Mouse (Mus musculus): Measurements from ENCODE around the gene Capns2. TPM values are rescaled to one million over a fixed set of nuclear protein-coding genes. Genes with fewer than 3 reads are reported as not detected.

Capns2 gene
- polyA plus RNA-seq, 1 experiment from 2014 or later, result 0.31 TPM

DNA sequence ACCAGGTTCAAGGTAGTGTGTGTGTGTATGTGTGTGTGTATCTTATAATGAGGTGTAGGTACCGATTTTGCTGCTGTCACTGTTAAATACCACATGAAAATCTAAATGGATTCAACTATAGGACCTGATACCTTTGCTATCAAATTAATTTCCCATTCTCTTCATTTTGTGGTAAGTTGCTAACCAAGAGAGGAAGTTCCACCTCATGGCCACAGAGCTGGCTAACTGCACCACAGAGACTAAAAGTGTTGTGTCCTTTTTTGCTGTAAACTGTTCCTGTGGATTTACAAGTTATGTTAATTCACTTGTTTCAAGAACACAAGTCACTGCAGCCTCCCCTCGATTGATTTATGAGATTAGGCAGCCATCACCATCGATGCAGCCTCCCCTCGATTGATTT is 3.4 kb upstream of the Capns2 start:
- H3K9ac ChIP-seq (ENCODE audit: low read length), result no peak overlapping the region
- DNase-seq (ENCODE audit: low spot score) (no peak), ATAC-seq (ENCODE audit: insufficient read depth, low FRiP score, low TSS enrichment) (no peak)
- H3K4me2 ChIP-seq (ENCODE audit: low read depth), result no peak overlapping the region
- no peaks in the 10 kb centered on the region for H3K27me3 ChIP-seq (ENCODE audit: control insufficient read depth, insufficient read depth, low read length)
- 77% methylated on average over 4 of the region's 4 CpGs for WGBS
- no peak overlapping the region for H3K4me3 ChIP-seq (ENCODE audit: low read depth, low read length)
- H3K9me3 ChIP-seq (ENCODE audit: control insufficient read depth, low read length), result no peaks in the 10 kb centered on the region
- H3K36me3 ChIP-seq (ENCODE audit: control insufficient read depth, insufficient read depth, low read length), result no peaks in the 10 kb centered on the region
- H3K4me1 ChIP-seq (ENCODE audit: control insufficient read depth, insufficient read depth, low read length), result no peaks in the 10 kb centered on the region
- H3K27ac ChIP-seq (ENCODE audit: low read depth, low read length), result no peak overlapping the region

DNA sequence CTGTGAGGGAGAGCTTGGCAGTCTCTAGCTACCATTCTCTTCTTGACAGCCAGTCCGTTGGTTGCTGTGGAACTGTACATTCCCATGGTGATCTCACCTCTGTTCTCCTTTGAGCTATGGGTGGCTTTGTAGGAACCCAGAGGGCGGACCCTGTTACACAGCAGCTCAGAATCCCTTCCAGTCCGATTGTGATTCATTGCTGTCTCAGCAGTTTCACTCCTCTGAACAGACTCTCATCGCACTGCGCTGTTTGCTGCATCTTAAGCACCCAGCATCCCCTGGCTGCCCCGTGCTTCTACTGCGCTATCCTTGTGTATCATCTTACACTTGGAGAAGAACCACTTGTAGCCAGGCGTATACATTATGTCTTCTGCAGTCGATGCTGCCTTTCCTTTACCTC is 1.6 kb upstream of the Capns2 start:
- no peaks in the 10 kb centered on the region for H3K9me3 ChIP-seq (ENCODE audit: control insufficient read depth, low read length)
- ATAC-seq (ENCODE audit: insufficient read depth, low FRiP score, low TSS enrichment) (no peak), DNase-seq (ENCODE audit: low spot score) (no peak)
- no peak overlapping the region for H3K27ac ChIP-seq (ENCODE audit: low read depth, low read length)
- no peaks in the 10 kb centered on the region for H3K36me3 ChIP-seq (ENCODE audit: control insufficient read depth, insufficient read depth, low read length)
- no peak overlapping the region for H3K4me3 ChIP-seq (ENCODE audit: low read depth, low read length)
- no peak overlapping the region for H3K4me2 ChIP-seq (ENCODE audit: low read depth)
- WGBS, result 85% methylated on average over 9 of the region's 9 CpGs
- H3K4me1 ChIP-seq (ENCODE audit: control insufficient read depth, insufficient read depth, low read length), result no peaks in the 10 kb centered on the region
- H3K27me3 ChIP-seq (ENCODE audit: control insufficient read depth, insufficient read depth, low read length), result no peaks in the 10 kb centered on the region
- H3K9ac ChIP-seq (ENCODE audit: low read length), result no peak overlapping the region

DNA sequence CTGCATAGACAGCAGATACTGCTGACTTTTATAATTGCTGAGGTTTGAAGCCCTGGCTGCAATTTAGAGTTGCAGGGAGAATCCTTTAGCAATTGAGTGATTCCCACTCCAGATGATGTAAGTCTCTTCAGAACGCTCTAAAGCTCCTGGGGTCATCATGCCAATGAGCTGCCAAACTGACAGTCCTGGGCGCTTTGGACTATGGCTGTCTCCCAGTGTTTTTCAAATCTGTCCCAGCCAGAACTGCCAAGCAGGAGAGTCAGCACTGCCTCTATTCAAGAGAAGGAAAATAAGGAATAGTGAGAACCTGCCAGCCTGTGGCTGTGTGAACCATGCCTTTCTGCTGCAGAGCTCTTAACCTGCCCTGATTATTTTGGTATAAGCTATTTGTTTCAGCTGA is 1.8 kb downstream of the Capns2 start:
- Histone ChIP-seq H3K9me3 (ENCODE audit: control insufficient read depth, low read length) (no peaks in the 10 kb centered on the region), H3K4me1 (ENCODE audit: control insufficient read depth, insufficient read depth, low read length) (no peaks in the 10 kb centered on the region), H3K27ac (ENCODE audit: low read depth, low read length) (no peak overlapping the region), H3K4me3 (ENCODE audit: low read depth, low read length) (no peak overlapping the region), H3K4me2 (ENCODE audit: low read depth) (no peak overlapping the region), H3K36me3 (ENCODE audit: control insufficient read depth, insufficient read depth, low read length) (no peaks in the 10 kb centered on the region), H3K27me3 (ENCODE audit: control insufficient read depth, insufficient read depth, low read length) (no peaks in the 10 kb centered on the region), H3K9ac (ENCODE audit: low read length) (no peak overlapping the region)
- 82% methylated on average over 2 of the region's 2 CpGs for WGBS
- no peak for ATAC-seq (ENCODE audit: insufficient read depth, low FRiP score, low TSS enrichment)
- no peak for DNase-seq (ENCODE audit: low spot score)

DNA sequence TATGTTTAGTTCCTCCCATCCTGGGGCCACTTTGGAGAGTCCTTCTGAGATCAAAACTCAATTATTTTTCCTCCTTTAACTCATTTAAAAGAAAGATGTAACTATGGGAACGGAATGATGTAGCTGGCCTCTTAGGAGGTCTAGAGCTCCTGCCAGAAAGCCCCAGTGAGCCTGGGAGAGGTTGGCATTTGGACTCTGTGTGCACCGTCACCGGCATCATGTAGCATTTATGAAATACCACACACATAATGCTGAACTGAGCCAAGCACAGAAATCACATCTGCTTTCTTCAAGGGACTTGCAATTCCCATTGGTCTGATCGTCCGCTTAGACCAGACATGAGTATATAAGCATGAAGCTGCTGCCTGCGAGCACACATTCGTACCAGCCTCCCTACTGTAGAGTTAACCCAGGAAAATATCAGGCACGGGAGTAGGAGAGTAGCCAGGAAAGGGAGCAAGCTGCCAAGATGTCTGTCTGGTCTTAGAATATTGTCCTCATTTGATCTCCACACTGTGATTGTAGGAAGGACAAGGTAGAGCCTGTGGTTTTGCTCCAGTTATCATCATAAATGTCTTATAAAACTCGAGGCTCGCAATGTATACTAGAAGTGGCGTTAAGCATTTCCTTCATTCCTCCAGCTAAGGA is 2.4 kb downstream of the Capns2 start:
- ATAC-seq (ENCODE audit: insufficient read depth, low FRiP score, low TSS enrichment) (no peak), DNase-seq (ENCODE audit: low spot score) (no peak)
- H3K4me2 ChIP-seq (ENCODE audit: low read depth), result no peak overlapping the region
- H3K4me1 ChIP-seq (ENCODE audit: control insufficient read depth, insufficient read depth, low read length), result no peaks in the 10 kb centered on the region
- no peaks in the 10 kb centered on the region for H3K27me3 ChIP-seq (ENCODE audit: control insufficient read depth, insufficient read depth, low read length)
- WGBS, result 89% methylated on average over 11 of the region's 11 CpGs
- no peaks in the 10 kb centered on the region for H3K36me3 ChIP-seq (ENCODE audit: control insufficient read depth, insufficient read depth, low read length)
- no peak overlapping the region for H3K27ac ChIP-seq (ENCODE audit: low read depth, low read length)
- H3K9me3 ChIP-seq (ENCODE audit: control insufficient read depth, low read length), result no peaks in the 10 kb centered on the region
- H3K9ac ChIP-seq (ENCODE audit: low read length), result no peak overlapping the region
- H3K4me3 ChIP-seq (ENCODE audit: low read depth, low read length), result no peak overlapping the region

DNA sequence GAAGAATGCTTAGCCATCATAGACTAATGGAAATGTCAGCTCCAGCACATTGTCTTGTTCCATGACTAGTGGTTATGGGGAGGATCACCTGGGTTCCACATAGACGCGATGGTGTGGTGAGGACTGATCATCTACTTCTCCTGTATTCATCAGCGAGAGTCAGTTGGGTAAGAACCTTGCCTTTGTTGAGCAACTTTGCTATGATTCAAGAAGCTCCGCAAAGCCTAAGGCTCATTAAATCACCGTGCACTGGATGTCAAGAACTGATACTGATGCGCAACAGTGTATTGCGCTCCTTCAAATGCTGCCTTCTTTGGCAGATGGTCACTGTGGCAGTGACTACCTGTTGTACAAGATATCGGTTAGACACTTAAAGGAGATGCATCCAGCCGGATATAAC is 5.3 kb downstream of the Capns2 start:
- DNase-seq (ENCODE audit: low spot score), result no peak
- Histone ChIP-seq H3K4me2 (ENCODE audit: low read depth) (no peak overlapping the region), H3K4me3 (ENCODE audit: low read depth, low read length) (no peak overlapping the region), H3K4me1 (ENCODE audit: control insufficient read depth, insufficient read depth, low read length) (no peaks in the 10 kb centered on the region), H3K9me3 (ENCODE audit: control insufficient read depth, low read length) (no peaks in the 10 kb centered on the region), H3K9ac (ENCODE audit: low read length) (no peak overlapping the region), H3K27me3 (ENCODE audit: control insufficient read depth, insufficient read depth, low read length) (no peaks in the 10 kb centered on the region), H3K27ac (ENCODE audit: low read depth, low read length) (no peak overlapping the region), H3K36me3 (ENCODE audit: control insufficient read depth, insufficient read depth, low read length) (no peaks in the 10 kb centered on the region)
- WGBS, result 96% methylated on average over 9 of the region's 9 CpGs
- ATAC-seq (ENCODE audit: insufficient read depth, low FRiP score, low TSS enrichment), result no peak

DNA sequence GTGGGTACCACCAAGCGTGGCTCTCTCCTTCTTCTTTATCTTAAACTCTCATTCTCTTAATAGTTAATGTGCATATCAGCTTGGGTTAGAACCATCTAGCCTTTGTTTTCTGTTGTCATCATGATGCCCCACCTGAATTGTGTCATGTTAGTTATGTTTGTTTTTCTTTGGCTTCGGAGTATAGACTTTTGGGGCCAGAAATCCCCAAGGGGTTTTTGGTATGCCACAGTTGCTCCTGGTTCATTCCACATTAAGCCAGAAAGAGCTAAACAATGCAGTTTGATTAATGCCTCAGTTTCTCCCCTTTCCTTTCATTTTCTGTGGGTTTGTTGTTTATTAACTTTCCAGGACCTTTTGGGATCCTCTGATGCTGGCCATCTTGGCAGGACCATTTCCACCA is 7.2 kb downstream of the Capns2 start:
- no peak for ATAC-seq (ENCODE audit: insufficient read depth, low FRiP score, low TSS enrichment)
- no peak overlapping the region for H3K9ac ChIP-seq (ENCODE audit: low read length)

DNA sequence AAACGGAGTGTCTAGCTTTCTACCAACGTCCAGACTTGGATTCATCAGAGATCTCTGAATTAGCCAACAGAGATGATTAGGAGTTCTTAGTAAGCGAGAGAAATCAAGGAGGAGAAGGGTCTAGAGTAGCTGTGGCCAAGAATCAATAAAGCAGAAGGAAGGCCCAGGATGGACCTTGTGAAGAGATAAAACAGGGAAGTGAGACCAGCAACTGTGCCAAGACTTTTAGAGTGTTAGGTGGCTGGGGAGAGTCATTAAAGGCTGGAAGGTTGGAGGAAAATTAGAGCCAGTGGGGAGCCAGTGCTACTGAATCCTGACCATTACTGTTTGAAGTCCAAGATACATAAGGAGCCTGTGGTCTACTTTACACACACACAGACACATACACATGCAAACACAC is 10.3 kb downstream of the Capns2 start:
- no peak for DNase-seq (ENCODE audit: low spot score)
- Histone ChIP-seq H3K36me3 (ENCODE audit: control insufficient read depth, insufficient read depth, low read length) (no peaks in the 10 kb centered on the region), H3K9ac (ENCODE audit: low read length) (no peak overlapping the region), H3K4me3 (ENCODE audit: low read depth, low read length) (no peak overlapping the region), H3K9me3 (ENCODE audit: control insufficient read depth, low read length) (no peaks in the 10 kb centered on the region), H3K4me1 (ENCODE audit: control insufficient read depth, insufficient read depth, low read length) (no peaks in the 10 kb centered on the region), H3K27me3 (ENCODE audit: control insufficient read depth, insufficient read depth, low read length) (no peaks in the 10 kb centered on the region), H3K27ac (ENCODE audit: low read depth, low read length) (no peak overlapping the region), H3K4me2 (ENCODE audit: low read depth) (no peak overlapping the region)
- no peak for ATAC-seq (ENCODE audit: insufficient read depth, low FRiP score, low TSS enrichment)
- 88% methylated on average over 3 of the region's 3 CpGs for WGBS

More for the DNA sequence above, 7.2 kb downstream of the Capns2 start:
- Histone ChIP-seq H3K4me3 (ENCODE audit: low read depth, low read length) (no peak overlapping the region), H3K4me2 (ENCODE audit: low read depth) (no peak overlapping the region), H3K27ac (ENCODE audit: low read depth, low read length) (no peak overlapping the region), H3K36me3 (ENCODE audit: control insufficient read depth, insufficient read depth, low read length) (no peaks in the 10 kb centered on the region), H3K9me3 (ENCODE audit: control insufficient read depth, low read length) (no peaks in the 10 kb centered on the region), H3K27me3 (ENCODE audit: control insufficient read depth, insufficient read depth, low read length) (no peaks in the 10 kb centered on the region), H3K4me1 (ENCODE audit: control insufficient read depth, insufficient read depth, low read length) (no peaks in the 10 kb centered on the region)
- no peak for DNase-seq (ENCODE audit: low spot score)
- WGBS, result 85% methylated on average over 2 of the region's 2 CpGs

DNA sequence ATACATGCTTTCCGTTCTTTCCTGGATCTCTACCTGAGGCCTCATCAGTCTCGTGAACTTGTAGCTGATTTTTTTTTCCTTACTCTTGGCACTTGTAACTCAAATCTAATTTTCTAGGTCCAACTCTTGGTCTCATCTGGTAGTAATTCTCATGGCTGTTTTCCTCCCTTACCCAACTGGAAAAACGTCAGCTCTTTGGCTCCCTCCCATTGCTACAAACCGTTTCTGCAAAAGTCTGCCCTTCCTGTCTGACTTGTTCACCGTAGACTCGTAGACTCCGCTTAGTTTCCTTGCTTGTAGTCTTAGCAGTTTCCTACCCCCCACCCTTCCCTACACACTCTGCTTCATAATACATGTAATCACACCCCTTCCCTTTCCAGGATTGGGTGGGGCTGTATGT is 12.2 kb downstream of the Capns2 start:
- WGBS, result 89% methylated on average over 7 of the region's 7 CpGs
- DNase-seq (ENCODE audit: low spot score), result no peak
- H3K4me3 ChIP-seq (ENCODE audit: low read depth, low read length), result no peak overlapping the region
- H3K9ac ChIP-seq (ENCODE audit: low read length), result no peak overlapping the region
- H3K4me2 ChIP-seq (ENCODE audit: low read depth), result no peak overlapping the region
- H3K27ac ChIP-seq (ENCODE audit: low read depth, low read length), result no peak overlapping the region
- H3K27me3 ChIP-seq (ENCODE audit: control insufficient read depth, insufficient read depth, low read length), result no peaks in the 10 kb centered on the region
- no peaks in the 10 kb centered on the region for H3K9me3 ChIP-seq (ENCODE audit: control insufficient read depth, low read length)
- H3K4me1 ChIP-seq (ENCODE audit: control insufficient read depth, insufficient read depth, low read length), result no peaks in the 10 kb centered on the region
- no peaks in the 10 kb centered on the region for H3K36me3 ChIP-seq (ENCODE audit: control insufficient read depth, insufficient read depth, low read length)
- no peak for ATAC-seq (ENCODE audit: insufficient read depth, low FRiP score, low TSS enrichment)

DNA sequence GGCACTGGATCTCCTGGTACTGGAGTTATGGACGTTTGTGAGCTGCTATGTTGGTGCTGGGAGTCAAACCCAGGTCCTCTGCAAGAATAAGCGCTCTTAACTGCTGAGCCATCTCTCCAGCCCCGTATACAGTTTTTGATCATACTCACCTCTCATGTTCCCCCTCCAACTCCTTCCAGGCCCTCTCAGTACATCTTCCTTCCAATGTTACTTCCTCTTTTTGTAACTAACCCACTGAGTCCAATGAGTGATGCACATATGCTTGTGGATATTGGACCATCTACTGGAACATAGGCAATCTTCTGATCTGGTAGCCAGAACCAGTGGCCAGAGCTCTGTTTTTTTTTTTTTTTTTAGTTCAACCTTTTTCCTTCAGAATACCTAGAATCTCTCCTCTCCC is 14.9 kb downstream of the Capns2 start:
- Histone ChIP-seq H3K9ac (ENCODE audit: low read length) (no peak overlapping the region), H3K27me3 (ENCODE audit: control insufficient read depth, insufficient read depth, low read length) (no peaks in the 10 kb centered on the region), H3K27ac (ENCODE audit: low read depth, low read length) (no peak overlapping the region), H3K4me3 (ENCODE audit: low read depth, low read length) (no peak overlapping the region), H3K4me2 (ENCODE audit: low read depth) (no peak overlapping the region), H3K36me3 (ENCODE audit: control insufficient read depth, insufficient read depth, low read length) (no peaks in the 10 kb centered on the region), H3K9me3 (ENCODE audit: control insufficient read depth, low read length) (no peaks in the 10 kb centered on the region), H3K4me1 (ENCODE audit: control insufficient read depth, insufficient read depth, low read length) (no peaks in the 10 kb centered on the region)
- no peak for DNase-seq (ENCODE audit: low spot score)
- ATAC-seq (ENCODE audit: insufficient read depth, low FRiP score, low TSS enrichment), result no peak
- 87% methylated on average over 3 of the region's 3 CpGs for WGBS
